Mouse (Mus musculus) brown adipose tissue, adult 24 weeks (tissue): ENCODE measurements at regions not wholly inside any gene's neighbourhood (a gene's known extent, or its start where the extent isn't known, plus 50 kb on each side); places are given as distances from the start of the nearest gene placed in this dataset.

Experiments used
- H3K27ac ChIP-seq: fragments of 200-500 bp; replicated peaks from 2 replicates; pipeline ENCODE4 v1.5.1; 2012; ENCODE audit warnings: low read depth, mild to moderate bottlenecking, low read length
- H3K4me1 ChIP-seq: fragments of 200-500 bp; 2 replicates; pipeline ENCODE4 v1.6.1; 2012; ENCODE audit warnings: low read length, mixed read lengths; ENCODE audit not compliant: control insufficient read depth, insufficient read depth, insufficient read length
- H3K4me3 ChIP-seq: fragments of 200-500 bp; 2 replicates; pipeline ENCODE4 v1.5.1; 2012; ENCODE audit warnings: low read depth, mild to moderate bottlenecking, low read length, moderate library complexity; ENCODE audit not compliant: insufficient read depth

DNA sequence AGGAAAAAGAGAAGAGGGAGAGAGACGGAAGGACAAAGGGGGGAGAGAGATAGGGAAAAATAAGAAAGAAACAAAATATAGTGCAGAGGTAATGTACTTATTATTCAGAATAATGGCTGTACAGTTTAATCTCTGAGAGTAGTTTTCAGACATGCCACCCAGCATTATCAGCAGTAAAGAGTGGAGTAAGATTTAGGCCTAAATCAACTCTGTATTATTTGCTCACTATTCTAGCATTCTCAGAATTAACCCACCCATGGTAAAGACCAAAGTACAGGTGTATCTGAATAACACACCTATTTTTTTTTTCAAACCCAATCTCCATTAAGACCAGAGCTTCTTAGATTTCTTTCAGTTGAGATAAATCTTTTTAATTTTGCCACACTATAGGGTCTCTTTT is 177.7 kb upstream of the Gm11114 start:
- Histone ChIP-seq H3K27ac (no peak overlapping the region), H3K4me1 (no peaks in the 10 kb centered on the region)

DNA sequence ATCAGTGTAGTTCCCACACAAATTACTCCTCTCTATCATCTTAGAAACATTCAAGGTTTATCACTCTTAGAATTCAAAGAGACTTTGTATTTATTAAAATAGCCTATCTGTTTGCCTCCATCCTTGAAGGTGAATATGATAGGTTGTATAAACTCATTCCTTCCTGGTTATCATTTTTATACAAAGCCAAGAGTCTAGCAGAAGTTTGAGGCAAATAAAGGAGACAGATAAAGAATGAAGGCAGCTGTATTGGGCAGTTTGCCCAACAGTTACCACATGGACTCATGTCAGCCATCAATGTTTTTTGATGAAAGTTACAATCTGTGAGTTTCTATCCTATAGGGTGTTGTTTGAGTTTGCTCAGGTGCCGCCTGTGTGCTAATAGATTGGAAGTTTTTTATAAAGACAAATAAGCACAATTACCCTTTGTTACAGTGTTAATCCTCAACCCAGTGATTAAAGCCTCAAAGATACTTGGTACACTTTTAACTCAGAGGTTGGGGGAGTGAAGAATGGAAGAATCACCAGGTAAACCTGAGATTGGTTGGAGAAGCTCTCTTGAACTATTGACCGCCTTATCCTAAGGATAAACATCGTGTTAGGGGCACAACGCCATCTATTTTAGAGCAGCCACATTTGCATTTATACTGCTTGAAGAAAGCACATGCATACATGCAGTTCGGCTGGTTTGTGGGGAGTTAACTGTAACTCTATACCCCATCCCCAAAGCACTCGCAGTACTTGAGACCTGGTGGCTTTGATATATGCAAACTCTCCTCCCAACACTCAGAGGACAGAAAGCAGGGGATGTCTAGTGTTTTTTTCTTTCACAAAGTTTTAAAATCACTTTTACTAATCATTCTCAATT is 175.6 kb upstream of the Gm11114 start:
- no peaks in the 10 kb centered on the region for H3K4me1 ChIP-seq
- H3K27ac ChIP-seq: no peak overlapping the region
- no peak overlapping the region for H3K4me3 ChIP-seq

More for the DNA sequence above, 177.7 kb upstream of the Gm11114 start:
- no peak overlapping the region for H3K4me3 ChIP-seq

DNA sequence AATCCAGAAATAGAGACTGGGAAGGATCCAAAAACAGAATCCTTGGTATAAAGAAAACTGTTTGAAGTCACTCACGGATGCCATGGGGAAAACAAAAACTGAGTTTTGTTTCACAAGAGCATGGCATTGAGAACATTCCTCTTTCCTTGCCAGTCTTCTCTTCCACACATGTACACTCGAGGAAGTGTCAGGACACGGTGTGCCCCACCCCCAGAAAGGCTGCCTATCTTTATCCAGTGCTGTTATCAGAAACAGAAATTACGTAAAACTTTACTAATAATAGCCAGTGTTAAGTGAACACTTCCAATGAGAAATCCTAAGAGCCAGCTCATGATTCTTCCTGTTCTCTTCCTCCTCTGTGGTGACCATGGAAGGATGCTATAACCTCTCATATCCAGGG is 172.7 kb upstream of the Gm11114 start:
- Histone ChIP-seq H3K27ac (no peak overlapping the region), H3K4me3 (no peak overlapping the region), H3K4me1 (no peaks in the 10 kb centered on the region)

DNA sequence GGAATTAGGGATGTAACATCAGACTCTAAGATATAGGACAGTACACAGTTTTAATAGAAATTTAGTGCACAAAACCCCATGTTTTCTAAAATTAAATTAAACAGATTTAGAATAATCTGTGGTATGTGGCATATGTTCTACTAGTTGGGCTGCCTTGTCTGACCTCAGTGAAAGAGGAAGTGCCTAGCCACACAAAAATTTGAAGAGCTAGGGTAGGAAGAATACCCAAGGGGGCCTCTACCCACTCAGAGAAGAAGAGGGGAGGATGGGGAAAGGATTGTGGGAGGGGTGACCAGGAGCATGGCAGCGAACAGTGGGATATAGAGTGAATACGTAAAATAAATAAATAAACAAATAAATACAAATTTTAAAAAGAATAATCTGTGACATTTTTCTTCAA is 168.2 kb upstream of the Gm11114 start:
- Histone ChIP-seq H3K4me1 (no peaks in the 10 kb centered on the region), H3K4me3 (no peak overlapping the region), H3K27ac (no peak overlapping the region)

DNA sequence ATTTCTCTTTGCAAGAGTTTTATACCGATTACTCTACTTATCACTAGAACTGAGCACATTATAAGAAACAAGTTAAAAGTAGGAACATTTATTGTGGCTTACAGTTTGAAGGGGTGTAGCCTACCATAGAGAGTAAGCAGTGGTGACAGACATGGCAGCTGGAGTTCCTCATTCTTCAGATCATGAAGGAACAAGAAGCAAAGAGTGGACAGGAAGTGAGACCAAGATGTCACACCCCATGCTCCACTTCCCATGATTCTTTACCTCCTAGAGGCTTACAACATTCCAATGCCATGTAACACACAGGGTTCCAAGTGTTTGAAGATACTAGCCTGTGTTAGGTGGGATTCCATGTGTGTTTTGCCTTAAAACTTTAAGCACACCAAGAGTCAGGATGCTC is 146.9 kb upstream of the Gm11114 start:
- Histone ChIP-seq H3K4me1 (no peaks in the 10 kb centered on the region), H3K27ac (no peak overlapping the region), H3K4me3 (no peak overlapping the region)

DNA sequence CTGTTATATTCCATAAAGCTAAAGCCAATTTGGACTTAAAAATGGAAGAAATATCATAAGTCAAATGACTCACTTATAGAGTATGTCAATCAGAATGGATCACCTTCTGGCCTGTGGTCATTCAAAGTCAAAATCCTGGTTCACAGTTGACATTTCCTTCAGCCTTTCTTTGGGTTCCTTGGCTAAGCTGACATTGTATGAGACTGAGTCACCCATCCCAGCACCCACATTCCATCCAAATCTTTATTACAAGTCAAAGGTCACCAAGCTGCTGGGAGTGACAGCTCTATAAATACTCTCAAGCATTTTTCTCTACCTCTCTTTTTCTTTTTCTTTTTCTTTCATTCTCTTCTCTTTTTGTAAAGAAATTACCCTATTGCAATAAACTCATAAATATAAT is 145.3 kb upstream of the Gm11114 start:
- Histone ChIP-seq H3K4me1 (no peaks in the 10 kb centered on the region), H3K4me3 (no peak overlapping the region), H3K27ac (no peak overlapping the region)

- H3K4me1 ChIP-seq: no peaks in the 10 kb centered on the region
These were observed 138.1 kb upstream of the Gm11114 start for GRCm38 (mm10) chr9:85174431-85174830.

GRCm38 (mm10) chr9:85201202-85201601 is 111.4 kb upstream of the Gm11114 start:
- Histone ChIP-seq H3K27ac (no peak overlapping the region), H3K4me3 (no peak overlapping the region), H3K4me1 (no peaks in the 10 kb centered on the region)

More at GRCm38 (mm10) chr9:85174431-85174830, 138.1 kb upstream of the Gm11114 start:
- no peak overlapping the region for H3K27ac ChIP-seq
- H3K4me3 ChIP-seq: no peak overlapping the region

DNA sequence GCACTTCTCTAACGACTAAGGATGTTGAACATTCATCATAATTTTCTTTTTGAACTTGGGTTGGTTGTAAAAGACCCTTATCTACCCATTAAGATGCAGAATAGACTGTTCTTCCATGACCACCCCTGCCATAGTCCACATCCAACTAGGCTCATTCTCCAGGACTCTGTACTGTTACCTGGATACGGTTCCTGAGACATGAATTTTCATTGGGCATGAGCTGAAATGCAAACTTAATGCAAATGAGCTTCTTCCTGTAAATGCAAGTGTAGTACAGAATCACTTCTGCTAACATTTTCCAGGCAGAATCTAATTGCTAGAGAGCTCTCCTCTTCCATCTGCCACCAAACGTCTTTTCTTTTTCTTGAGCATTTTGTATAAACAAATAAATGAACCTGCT is 87.7 kb upstream of the Gm11114 start:
- Histone ChIP-seq H3K27ac (no peak overlapping the region), H3K4me1 (no peaks in the 10 kb centered on the region), H3K4me3 (no peak overlapping the region)
